Mouse (Mus musculus): ENCODE data around the gene Vmn1r180. TPM values are rescaled to one million over a fixed set of nuclear protein-coding genes. Genes with fewer than 3 reads are reported as not detected.

Gene Vmn1r180
- polyA plus RNA-seq (2017; shearing (Covaris generic)): not detected

GRCm38 (mm10) chr7:23950332-23950731 lies at the start of gene Vmn1r180:
Gene Vmn1r180, plus strand, starts transcription at chr7:23950632.

GRCm38 (mm10) chr7:23926678-23927077 lies 23.8 kb upstream of the Vmn1r180 start, which contains the start of gene Vmn1r179:
Gene Vmn1r179, plus strand, starts transcription at chr7:23926978.

DNA sequence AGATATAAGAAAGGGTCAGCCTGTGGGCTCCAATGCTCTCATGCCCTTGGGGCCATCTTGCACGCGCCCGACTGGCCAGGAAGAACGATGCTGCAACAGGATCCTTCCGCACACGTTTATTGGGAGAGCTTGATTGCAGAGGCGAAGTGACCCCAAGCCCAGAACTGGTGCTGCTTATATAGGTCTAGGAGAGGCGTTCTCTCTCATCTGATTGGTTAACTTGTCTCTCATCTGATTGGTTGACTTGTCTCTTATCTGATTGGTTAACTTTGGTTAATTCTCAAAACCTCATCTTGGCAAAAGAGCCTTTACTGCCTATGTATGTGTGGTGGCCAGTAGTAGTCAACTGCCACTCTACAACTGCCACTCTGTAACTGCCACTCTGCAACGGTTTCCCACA lies 23.9 kb downstream of the Vmn1r180 start, which contains the start of gene Vmn1r181:
Gene Vmn1r181 (plus strand): TSS at position 301 of the 400 bp plus-strand sequence.

GRCm38 (mm10) chr7:24001391-24001790 lies 51.0 kb downstream of the Vmn1r180 start, which contains the start of gene V1rd19:
Gene V1rd19, plus strand, starts transcription at chr7:24001691.

Other genes starting within 250 kb of the Vmn1r180 start
- gene Vmn1r173, start 249.9 kb upstream of the Vmn1r180 start, polyA plus RNA-seq (2017; shearing (Covaris generic)): not detected
- 0.04 TPM for gene Vmn1r174, start 198.4 kb upstream of the Vmn1r180 start, polyA plus RNA-seq (2017; shearing (Covaris generic))
- not detected for gene Vmn1r175, start 140.0 kb upstream of the Vmn1r180 start, polyA plus RNA-seq (2017; shearing (Covaris generic))
- gene Vmn1r176, start 113.3 kb upstream of the Vmn1r180 start, polyA plus RNA-seq (2017; shearing (Covaris generic)): not detected
- not detected for gene Vmn1r177, start 84.2 kb upstream of the Vmn1r180 start, polyA plus RNA-seq (2017; shearing (Covaris generic))
- gene Vmn1r178, start 58.6 kb upstream of the Vmn1r180 start, polyA plus RNA-seq (2017; shearing (Covaris generic)): not detected
- 0.07 TPM for gene Vmn1r179, start 23.7 kb upstream of the Vmn1r180 start, polyA plus RNA-seq (2017; shearing (Covaris generic))
- not detected for gene Vmn1r181, start 24.0 kb downstream of the Vmn1r180 start, polyA plus RNA-seq (2017; shearing (Covaris generic))
- gene V1rd19, start 51.1 kb downstream of the Vmn1r180 start, polyA plus RNA-seq (2017; shearing (Covaris generic)): not detected
- 0.05 TPM for gene Vmn1r183, start 102.6 kb downstream of the Vmn1r180 start, polyA plus RNA-seq (2017; shearing (Covaris generic))
- 42.6 TPM for gene Zfp180, start 131.3 kb downstream of the Vmn1r180 start, polyA plus RNA-seq (2017; shearing (Covaris generic))
- 1.6 TPM for gene Zfp112, start 161.7 kb downstream of the Vmn1r180 start, polyA plus RNA-seq (2017; shearing (Covaris generic))
- gene Zfp235, start 183.5 kb downstream of the Vmn1r180 start, polyA plus RNA-seq (2017; shearing (Covaris generic)): 21.9 TPM
- 1.2 TPM for gene Zfp114, start 224.4 kb downstream of the Vmn1r180 start, polyA plus RNA-seq (2017; shearing (Covaris generic))

Data from CD4-positive, CD25-positive, alpha-beta regulatory T cell, adult 9 weeks (primary cell).